Mouse (Mus musculus): Measurements from ENCODE around the gene Atp5d.
A peak's percentile ranks its signal among the peaks of the same experiment; 100 is the strongest.

The Atp5d gene

DNA sequence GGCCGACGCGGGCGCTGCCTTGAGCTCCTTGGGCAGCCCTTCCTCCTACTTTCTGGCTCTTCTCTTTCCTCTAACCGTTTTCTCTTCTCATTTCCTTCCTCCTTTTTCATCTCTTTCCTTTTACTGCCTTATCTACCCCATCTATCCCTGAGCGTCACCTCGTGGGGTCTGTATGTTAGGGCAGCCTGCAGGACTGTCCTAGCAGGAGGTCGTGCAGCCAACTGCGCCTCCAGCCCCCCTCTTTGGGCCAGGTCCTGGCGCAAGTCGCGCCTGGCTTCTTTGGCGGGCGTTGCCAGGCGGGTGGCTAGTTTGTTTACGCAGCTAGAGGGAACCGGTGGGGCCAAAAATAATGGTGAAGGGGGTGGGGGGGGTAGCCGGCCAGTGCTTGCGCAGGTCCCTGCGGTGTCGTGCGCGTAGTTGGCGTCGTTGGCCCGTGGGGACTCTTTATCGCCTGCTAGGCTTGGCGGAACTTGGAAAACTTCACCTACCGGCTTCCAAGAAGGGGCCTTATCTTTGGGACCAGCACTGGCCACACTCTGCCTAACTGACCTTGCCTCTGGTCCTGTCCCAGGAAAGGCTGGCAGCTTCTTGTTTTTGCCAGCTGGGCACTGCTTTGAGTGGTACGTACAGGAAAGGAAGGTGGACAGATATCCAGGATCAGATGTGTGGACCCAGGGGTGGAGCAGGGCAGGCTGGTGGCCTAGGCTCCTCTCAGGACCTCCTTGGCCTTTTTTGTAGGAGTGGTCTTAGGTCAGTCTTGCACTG is 21.3 kb upstream of the Atp5d start:
- no peak for ATAC-seq (ENCODE audit: low TSS enrichment)

DNA sequence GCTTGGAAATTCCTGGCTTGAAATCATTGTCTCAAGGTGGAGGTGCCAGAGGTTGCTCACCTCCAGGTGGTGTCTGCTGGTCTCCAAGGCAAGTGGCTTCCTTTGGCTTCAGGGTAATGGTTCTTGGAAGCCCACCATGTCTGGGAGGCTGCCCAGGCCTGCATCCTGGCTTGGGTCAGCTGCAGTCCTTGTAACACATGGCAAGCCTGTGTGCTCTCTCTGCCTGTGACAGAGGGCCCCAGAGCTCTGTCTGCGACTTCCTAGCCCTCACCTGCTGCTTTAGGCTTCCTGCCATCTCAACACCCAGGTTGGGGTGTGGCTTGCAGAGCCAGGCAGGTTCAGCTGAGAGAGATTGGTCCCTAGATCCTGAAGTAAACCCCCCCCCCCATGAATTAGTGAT is 20.7 kb upstream of the Atp5d start:
- ATAC-seq (ENCODE audit: low TSS enrichment), result no peak

DNA sequence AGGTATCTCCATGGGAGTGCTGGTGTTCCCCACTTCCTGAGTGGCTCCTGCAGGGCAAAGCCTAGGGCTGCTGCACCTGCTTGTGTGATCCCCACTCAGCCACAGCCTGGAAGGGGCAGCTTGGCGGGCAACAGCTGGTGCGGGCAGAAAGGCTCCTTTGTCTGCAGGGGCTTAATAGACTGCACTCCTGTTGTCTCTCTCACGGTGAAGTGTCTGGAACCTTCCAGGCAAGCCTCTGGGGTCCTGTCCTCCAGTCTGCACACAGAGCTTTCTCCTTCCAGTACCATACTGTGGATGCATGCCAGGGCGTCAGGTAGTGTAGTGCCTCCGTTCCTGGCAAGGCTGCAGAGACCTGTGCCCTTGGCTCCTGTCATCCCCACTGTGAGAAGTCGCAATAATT is 19.9 kb upstream of the Atp5d start:
- ATAC-seq (ENCODE audit: low TSS enrichment), result no peak

DNA sequence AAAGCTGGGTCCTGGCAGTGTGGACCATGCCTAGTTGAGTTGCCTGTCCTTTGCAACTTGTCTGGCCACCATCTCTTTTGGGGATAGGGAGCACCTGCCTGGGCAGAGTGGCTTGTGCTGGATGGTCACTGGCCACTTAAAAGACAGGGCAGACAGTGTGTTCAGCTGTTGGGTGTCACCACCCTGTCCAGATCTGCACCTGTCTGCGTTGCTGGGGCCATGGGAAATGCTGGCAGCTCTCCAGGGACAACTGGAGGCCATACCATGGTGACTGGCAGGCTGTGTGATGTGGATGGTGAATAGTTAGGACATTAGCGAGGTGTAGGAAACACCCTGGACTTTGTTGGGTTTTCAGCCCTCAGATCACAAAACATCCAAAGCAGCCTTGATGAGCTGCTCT is 18.3 kb upstream of the Atp5d start:
- ATAC-seq (ENCODE audit: low TSS enrichment), result no peak

DNA sequence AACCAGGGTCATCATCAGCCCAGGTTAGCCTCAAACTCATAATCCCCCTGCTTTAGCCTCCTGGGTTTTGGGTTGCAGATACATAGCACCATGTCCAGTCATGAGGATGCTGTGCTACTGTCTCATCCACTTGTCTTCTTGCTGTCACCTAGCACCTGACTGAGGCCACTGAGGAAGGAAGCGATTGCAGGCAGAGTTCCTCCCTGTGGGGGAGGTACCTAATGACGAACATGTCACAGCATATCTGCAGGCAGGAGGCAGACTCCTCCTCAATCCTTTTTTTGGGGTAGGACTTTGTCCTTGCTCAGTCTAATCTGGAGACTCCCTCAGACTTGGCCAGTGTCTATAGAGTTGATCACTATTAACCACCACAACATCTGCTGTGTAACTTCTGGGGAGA is 16.8 kb upstream of the Atp5d start:
- no peak for ATAC-seq (ENCODE audit: low TSS enrichment)

DNA sequence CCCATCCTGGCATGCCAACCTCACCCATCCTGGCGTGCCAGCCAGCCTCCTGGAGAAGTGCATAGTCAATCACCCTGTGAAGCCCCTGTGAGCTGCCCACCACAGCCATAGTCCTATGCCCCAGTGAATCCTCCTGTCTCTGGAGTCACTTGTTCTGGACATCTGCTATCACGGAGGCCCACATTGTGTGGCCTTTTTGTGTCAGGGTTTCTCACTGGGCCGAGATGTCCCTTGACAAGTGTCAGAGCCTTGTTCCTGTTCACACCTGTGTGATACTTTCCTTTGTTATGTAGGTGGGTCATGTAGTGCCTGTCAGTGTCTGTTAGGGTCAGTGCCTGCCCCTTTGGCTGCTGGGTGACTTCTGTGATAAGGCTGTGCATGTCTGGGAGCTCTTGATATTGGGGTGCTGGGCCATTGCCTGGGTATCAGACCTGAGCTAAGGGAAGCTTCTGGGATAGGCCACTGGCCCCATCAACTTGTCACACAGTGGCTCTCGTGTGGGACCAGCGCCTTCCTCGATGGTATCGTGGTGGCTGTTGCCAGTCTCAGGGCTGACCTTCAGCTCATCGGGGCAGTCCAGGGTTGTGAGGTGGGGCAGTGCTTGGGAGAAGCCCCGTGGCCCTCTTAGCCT is 14.4 kb upstream of the Atp5d start:
- ATAC-seq (ENCODE audit: low TSS enrichment), result no peak

DNA sequence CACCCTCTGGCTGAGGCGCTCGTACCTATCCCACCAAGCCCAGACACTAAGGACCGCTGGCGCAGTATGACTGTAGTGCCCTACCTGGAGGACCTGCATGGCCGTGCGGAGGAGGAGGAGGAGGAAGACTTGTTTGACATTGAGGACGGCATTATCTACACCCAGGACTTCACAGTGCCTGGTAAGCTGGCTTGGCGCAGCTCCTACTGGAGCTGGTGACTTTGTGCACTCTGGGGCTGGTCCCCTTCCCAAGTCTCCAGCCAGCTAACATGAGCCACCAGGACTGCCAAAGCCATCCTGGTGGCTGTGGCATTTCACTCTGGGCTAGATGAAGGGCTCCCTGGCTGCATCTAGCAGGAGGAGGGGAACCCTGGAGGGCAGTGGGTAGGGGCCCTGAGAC is 10.5 kb upstream of the Atp5d start:
- ATAC-seq (ENCODE audit: low TSS enrichment), result no peak

DNA sequence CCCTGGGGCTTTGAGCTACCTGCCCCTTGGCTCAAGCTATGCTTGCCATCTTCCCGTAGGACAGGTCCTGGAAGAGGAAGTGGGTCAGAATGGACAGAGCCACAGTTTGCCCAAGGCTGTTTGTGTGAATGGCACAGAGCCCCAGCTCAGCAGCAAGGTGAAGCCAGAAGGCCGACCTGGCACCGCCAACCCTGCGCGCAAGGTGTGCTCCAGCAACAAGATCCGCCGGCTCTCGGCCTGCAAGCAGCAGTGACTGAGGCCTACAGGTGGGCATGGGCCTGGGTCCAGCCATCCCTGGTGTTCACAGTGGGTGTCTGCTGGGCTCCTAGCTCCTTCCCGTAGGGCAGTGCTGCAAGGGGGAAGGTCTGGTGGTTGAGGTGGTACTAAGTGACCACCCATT is 8.6 kb upstream of the Atp5d start:
- no peak for ATAC-seq (ENCODE audit: low TSS enrichment)

DNA sequence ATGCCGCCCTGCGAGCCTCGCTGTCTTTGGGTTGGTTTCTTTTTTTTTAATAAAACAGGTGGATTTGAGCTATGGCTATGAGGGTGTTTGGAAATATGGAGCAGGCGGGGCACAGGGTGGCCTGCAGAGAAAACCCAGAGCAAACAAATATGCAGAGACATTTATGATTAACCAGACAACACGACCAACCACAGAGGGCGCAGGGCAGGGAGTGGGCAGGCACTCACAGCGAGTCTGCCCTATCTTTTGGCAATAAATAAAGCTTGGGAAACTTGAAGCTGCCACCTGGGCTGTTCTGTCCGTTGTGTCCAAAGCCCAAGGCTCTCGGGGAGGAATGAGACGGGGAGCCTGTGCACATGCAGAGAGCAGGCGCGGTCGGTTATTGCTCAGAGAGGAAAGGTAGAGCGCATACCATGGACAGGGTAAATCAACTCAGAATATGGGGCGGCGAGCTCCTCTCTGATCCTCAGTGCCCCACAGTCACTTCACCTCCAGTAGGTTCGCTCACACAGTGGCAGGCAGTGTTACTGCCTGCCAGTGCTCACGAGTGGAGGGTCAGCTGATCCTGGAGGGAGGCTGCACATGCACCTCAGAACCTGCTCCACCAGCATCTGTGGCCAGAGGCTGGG is 7.9 kb upstream of the Atp5d start:
- ATAC-seq (ENCODE audit: low TSS enrichment), result 0 out of 2 replicates have a peak, but pooled peaks have one; percentile 4

DNA sequence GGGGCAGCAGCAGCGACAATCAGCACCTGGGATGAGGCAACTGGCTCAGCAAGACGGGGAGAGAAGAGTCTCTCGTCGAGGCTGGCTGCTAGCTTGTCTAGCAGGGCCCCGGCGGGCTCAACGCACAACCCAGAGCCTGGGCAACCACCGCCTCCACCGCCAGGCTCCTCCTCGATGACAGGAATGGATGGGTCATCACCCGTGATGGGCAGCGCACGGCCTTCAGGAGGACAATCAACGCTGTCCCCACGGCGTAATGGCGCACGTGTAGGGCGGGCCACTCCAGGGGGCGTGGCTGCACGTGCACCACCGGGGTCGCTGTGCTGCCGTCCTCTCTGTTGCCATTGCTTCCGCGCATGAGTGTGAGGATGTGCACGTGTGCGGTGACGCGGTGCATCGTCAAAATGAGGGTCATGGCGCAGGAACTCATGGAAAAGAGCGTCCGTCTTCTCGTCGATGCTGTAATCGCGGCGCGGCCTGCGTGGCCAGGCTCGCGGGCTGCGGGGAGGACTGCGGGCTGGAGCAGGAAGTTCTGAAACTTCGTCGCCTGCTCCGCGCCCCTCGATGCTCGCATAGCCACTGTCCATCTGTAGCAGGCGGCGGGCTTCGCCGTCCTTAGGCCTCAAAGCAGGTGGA is 7.0 kb upstream of the Atp5d start:
- ATAC-seq (ENCODE audit: low TSS enrichment), result peak; percentile 5; the same call in 1 of the 2 replicates

DNA sequence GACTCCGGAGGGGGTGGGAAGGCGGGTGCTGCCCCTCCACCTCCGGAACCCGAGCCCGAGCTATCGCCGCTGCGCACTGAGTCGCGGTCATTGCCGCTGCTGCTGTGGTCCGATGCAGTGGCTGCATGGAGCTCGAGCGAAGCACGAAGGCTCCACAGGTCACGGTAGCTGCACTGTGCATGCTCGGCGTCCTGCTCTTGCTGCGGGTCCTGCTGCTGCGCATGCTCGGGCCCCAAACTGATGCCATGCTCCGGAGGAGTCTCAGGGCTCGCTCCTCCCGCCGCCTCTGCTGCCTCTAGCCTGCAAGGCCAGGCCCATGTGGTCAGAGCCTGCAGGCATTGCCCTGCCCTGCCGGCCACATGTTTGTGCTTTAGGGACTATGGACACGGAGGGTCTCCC is 6.5 kb upstream of the Atp5d start:
- ATAC-seq (ENCODE audit: low TSS enrichment), result no peak

DNA sequence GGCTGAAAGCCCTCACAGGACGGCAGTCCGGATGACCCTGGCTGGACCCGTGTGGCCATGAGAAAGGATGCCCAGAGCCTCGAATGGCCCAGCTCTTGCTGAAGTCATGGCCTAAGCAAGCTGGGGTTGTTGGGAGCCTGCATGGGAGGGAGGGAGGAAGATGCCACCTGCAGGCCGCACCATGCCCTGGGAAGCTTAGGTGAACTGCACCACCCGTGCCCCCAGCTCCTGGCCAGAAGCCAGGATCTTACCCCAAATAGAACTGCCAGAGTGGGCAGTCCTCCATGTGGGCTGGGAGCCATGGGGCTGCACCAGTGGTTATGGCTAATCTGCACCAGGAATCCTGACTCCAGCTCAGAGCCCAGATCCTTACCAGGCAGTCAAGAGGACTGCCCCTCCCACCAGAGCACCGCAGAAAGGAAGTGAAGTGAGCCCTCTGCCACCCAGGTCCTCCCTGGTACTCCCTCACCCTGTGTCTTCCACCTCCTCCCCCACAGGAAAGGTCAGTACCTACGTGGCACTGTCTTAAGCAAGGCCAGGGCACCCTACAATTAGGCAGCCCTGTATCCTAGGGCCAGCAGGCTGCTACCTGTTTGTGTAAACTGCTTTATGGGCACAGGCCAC is 5.1 kb upstream of the Atp5d start:
- no peak for ATAC-seq (ENCODE audit: low TSS enrichment)

DNA sequence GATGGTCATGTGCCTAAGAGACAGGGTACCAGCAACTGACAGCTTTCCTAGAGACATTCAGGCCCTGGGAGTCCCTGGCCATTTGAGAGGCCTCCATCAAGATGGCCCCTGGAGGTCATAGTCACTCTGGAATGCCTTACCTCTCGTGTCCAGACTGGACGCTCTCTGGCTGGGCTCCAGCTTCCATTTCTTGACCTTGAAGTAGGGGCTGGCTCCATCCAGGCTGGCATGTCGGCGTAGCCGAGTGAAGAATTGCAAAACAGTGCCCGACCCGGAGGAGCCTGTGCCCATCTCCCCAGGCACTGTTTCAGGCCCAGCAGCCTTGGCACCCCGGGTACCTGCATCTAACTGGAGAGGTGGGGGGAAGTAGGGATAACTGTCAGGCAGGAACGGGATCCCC is 4.0 kb upstream of the Atp5d start:
- ATAC-seq (ENCODE audit: low TSS enrichment), result no peak

DNA sequence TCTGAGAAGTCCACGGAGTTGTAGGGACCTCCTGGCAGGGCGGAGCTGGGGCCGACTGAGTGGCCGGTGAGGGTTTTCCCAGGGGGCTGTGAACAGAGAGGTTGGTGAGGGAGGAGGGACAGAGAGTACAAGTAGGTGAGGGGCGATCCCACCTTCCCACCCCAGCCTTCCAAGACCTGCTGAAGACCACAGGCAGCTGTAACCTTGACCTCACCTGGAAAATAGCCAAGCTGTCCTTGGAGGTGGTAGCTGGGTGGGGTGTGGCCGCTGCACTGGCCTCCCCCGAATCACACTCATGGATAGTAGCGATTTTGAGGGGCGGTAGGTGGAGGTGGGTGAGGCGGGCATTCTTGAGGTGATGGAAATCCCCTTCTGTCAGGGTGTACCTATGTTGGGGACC is 3.3 kb upstream of the Atp5d start:
- no peak for ATAC-seq (ENCODE audit: low TSS enrichment)

DNA sequence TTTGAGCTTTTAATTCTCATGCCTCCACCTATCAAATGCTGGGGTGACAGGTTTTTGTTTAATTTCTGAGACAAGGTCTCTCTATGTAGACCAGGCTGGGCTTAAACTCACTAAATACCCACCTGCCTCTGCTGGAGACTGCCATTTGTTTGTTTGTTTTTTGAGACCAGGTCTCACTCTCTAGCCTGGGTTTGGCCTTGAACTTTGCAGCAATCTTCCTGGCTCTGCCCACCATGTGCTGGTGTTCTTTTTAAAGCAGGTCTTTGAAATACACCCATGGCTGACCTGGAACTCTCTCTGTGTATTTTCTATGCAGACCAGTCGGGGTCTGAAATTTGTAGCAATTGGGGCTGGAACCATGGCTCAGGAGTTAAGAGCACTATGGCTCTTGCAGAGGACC is 2.8 kb upstream of the Atp5d start:
- no peak for ATAC-seq (ENCODE audit: low TSS enrichment)

DNA sequence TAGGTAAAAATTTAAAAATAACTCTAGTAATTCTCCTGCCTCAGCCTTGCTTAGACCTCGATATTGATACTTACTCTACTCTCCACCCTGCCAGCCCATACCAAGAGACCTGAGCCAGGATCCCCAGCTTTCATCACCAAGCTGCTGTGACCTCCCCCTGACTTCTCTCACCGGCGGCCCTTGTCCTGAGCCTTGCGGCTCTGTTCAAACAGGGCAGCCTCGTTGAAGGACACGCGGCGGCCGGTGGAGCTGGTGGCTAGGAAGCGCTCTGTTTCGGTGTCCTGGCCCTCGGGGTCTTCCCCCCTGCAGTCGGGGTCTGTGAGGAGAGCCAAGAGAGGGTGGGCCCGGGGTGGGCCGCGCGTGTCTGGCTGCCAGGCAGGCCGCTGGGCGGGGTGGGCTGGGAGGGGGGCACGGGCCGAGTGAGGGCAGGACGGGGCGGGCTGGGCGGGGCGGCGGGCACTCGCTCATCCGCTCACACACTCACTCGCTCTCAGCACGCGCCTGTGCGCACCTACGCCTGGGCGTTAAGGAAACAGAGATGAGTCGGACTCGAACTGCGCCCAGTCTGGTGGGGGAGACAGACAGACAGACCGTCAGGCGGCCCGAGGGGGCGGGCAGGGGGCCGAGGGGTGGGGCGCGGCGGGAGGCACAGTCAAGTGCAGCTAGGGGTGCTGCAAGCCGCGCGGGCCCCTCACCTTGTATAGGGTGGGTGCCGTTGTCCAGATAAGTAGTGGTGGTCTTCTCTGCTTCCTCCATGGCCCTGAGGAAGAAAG is 2.1 kb upstream of the Atp5d start:
- ATAC-seq (ENCODE audit: low TSS enrichment), result no peak

DNA sequence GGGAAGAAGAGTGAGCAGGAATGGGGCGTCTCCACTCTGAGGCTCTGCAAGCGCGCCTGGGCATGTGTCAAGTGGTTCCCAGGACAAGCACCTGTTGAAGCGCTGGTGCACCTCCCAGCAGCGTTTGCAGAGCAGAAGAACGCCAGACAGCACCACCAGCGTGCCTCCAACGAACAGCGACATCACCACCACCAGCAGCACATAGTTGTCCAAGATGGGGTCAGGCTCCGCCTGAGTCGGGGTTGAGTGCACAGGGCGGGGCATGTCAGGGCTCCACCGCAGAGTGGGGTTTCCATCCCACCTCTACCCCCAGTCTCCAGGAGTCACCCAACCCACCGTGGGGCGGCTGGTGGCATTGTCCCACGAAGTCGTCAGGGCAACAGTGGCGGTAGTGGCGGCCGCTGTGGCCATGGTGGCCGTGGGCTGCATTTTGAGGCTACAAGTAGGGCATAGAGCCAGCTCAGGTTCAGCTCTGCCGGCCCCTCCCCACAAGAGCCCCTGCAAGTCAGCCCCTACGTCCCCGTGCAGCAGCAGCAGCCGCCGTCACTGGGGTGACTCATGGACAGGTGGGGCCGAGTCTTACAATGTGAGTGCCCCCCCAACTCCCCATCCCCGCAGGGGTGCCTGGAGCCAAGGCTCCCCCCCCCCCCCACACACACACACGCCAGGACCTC is 1.3 kb upstream of the Atp5d start:
- no peak for ATAC-seq (ENCODE audit: low TSS enrichment)

DNA sequence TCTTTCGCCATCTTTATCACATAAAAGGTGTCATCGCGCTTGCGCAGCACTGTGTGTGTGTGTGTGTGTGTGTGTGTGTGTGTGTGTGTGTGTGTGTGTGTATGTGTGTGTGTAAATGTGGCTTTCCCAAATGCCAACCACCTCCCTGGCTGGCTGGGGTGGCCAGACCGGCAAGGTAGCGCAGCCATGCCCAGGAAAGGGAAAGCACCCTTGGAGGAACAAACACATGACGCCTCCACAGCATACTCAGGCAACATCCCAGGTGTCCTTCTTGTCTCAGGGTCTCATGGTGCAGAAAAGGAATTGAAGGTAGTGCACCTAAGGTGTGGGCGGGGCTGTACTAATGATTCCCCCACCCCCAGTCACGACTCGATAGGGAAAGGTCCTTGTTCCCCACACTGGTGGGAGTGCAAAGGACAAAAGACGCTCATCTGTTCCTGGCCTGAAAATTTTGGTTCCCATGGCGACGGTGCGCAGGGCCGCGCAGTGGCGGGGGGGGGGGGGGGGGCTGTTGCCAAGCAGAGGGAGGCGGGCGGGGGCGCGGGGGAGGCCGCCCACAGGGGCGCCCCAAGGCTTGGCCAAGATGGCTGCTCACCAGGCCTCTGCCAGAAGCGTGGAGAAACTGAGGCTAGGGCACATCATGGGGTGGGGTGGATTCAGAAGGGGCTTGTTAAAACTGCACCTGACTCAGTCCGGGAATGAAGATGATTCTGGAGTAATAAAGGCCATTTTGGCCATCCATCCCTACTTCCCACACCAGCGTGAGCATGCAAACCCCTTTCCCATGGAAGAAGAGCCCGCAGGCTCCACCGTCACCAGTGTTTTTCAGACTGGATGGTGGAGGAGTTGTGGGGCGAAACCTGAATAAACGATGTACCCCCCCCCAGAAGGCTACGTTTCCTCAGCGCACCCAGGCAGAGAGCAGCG is 543 bp upstream of the Atp5d start:
- no peak for ATAC-seq (ENCODE audit: low TSS enrichment)

DNA sequence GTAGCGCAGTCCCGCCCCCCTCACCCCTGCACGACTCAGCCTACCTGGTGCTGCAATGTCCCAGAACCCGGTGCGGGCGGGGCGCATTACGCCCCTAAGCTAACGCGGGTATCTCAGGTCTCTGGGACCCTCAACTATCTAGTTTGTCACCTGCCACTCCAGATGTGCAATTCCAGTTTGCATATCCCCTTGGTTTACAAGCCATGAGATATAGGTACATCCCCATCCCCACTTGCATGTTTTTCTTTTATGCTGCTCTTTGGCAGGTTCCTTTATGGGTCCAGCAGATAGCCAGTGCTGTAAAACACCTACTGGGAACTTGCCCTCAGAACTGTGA is 975 bp downstream of the Atp5d start:
- ATAC-seq (ENCODE audit: low TSS enrichment), result no peak

All from frontal cortex, adult (tissue).